Mouse (Mus musculus): Measurements from ENCODE around the gene Bub1b. TPM values are rescaled to one million over a fixed set of nuclear protein-coding genes. Genes with fewer than 3 reads are reported as not detected.

Gene Bub1b
- polyA plus RNA-seq, 1 experiment from 2014 or later = 87.8 TPM

Other genes starting within 250 kb of the Bub1b start
- gene Gpr176, start 224.8 kb upstream of the Bub1b start, polyA plus RNA-seq (2015; fragmentation: Nextera tagmentation; extraction: Ambion mirVana) = 0.09 and 0.30 TPM in 2 replicates
- 3.7 and 4.1 TPM in 2 replicates for gene Eif2ak4, start 209.6 kb upstream of the Bub1b start, polyA plus RNA-seq (2015; fragmentation: Nextera tagmentation; extraction: Ambion mirVana)
- 372 and 403 TPM in 2 replicates for gene Srp14, start 118.5 kb upstream of the Bub1b start, polyA plus RNA-seq (2015; fragmentation: Nextera tagmentation; extraction: Ambion mirVana)
- gene Bmf, start 48.5 kb upstream of the Bub1b start, polyA plus RNA-seq (2015; fragmentation: Nextera tagmentation; extraction: Ambion mirVana) = 10.0 and 10.6 TPM in 2 replicates
- 0.53 and 0.91 TPM in 2 replicates for gene Pak6, start 65.1 kb downstream of the Bub1b start, polyA plus RNA-seq (2015; fragmentation: Nextera tagmentation; extraction: Ambion mirVana)
- not detected in 2 replicates for gene Ankrd63, start 105.8 kb downstream of the Bub1b start, polyA plus RNA-seq (2015; fragmentation: Nextera tagmentation; extraction: Ambion mirVana)
- gene Plcb2, start 130.2 kb downstream of the Bub1b start, polyA plus RNA-seq (2015; fragmentation: Nextera tagmentation; extraction: Ambion mirVana) = 10.1 and 11.8 TPM in 2 replicates
- gene Inafm2, start 147.5 kb downstream of the Bub1b start, polyA plus RNA-seq (2015; fragmentation: Nextera tagmentation; extraction: Ambion mirVana) = 22.3 and 26.4 TPM in 2 replicates
- gene Ccdc9b, start 164.4 kb downstream of the Bub1b start, polyA plus RNA-seq (2015; fragmentation: Nextera tagmentation; extraction: Ambion mirVana) = 0.27 and 0.28 TPM in 2 replicates
- 0.92 and 1.5 TPM in 2 replicates for gene Phgr1, start 174.6 kb downstream of the Bub1b start, polyA plus RNA-seq (2015; fragmentation: Nextera tagmentation; extraction: Ambion mirVana)
- gene Disp2, start 181.5 kb downstream of the Bub1b start, polyA plus RNA-seq (2015; fragmentation: Nextera tagmentation; extraction: Ambion mirVana) = 0.07 and 0.09 TPM in 2 replicates
- 96.2 and 103 TPM in 2 replicates for gene Knstrn, start 215.8 kb downstream of the Bub1b start, polyA plus RNA-seq (2015; fragmentation: Nextera tagmentation; extraction: Ambion mirVana)

Measured in thymus, postnatal 0 days (tissue).